Mouse (Mus musculus) left cerebral cortex, postnatal 4 days (tissue): Measurements from ENCODE around the gene Acta1. TPM values are rescaled to one million over a fixed set of nuclear protein-coding genes. Genes with fewer than 3 reads are reported as not detected.

ENCODE experiments used
- DNase-seq: peaks from one replicate; pipeline ENCODE4 v3.0.0-alpha.2; 2022
- intact Hi-C: fragments of 180-260 bp; cut with DNase I; formaldehyde crosslinking; loops from one replicate; pipeline ENCODE4 v1.15.1; 2025
- total RNA-seq, 2 experiments: library from RNA; stranded (reverse); gene quantifications; 2 replicates each; pipeline ENCODE4 v1.2.3; 2021

Gene Acta1
- total RNA-seq, 2 experiments from 2014 or later, result 5.5 to 7.1 TPM

GRCm38 (mm10) chr8:123884721-123885565 lies 9.6 kb downstream of the Acta1 start:
- intact Hi-C loops, result loop anchor here (5.0 kb wide), 1 partner anchor 38 kb away; no protein-coding TSS in a partner anchor
- DNase-seq, result peak; percentile 34

GRCm38 (mm10) chr8:123883094-123883493 lies 11.5 kb downstream of the Acta1 start:
- intact Hi-C loops, result no loop called here

GRCm38 (mm10) chr8:123882412-123882811 lies 12.1 kb downstream of the Acta1 start:
- intact Hi-C loops, result no loop called here
- no peak for DNase-seq

More at GRCm38 (mm10) chr8:123883094-123883493, 11.5 kb downstream of the Acta1 start:
- DNase-seq, result no peak

GRCm38 (mm10) chr8:123880821-123881350 lies 13.7 kb downstream of the Acta1 start:
- no peak for DNase-seq
- intact Hi-C loops, result no loop called here

- DNase-seq, result no peak
- intact Hi-C loops, result no loop called here
These were observed 14.3 kb downstream of the Acta1 start for GRCm38 (mm10) chr8:123880271-123880670.

- no peak for DNase-seq
- intact Hi-C loops, result no loop called here
These were observed 16.7 kb downstream of the Acta1 start for GRCm38 (mm10) chr8:123877865-123878264.

- DNase-seq, result no peak
- intact Hi-C loops, result no loop called here
These were observed 20.2 kb downstream of the Acta1 start for GRCm38 (mm10) chr8:123874324-123874723.

- DNase-seq, result no peak
- intact Hi-C loops, result no loop called here
These were observed 21.2 kb downstream of the Acta1 start for GRCm38 (mm10) chr8:123873364-123873763.

GRCm38 (mm10) chr8:123872048-123872447 lies 22.5 kb downstream of the Acta1 start:
- intact Hi-C loops, result no loop called here
- DNase-seq, result no peak

- DNase-seq, result no peak
- intact Hi-C loops, result no loop called here
These were observed 27.6 kb downstream of the Acta1 start for GRCm38 (mm10) chr8:123866971-123867370.

GRCm38 (mm10) chr8:123865786-123866185 lies 28.8 kb downstream of the Acta1 start:
- no peak for DNase-seq
- intact Hi-C loops, result no loop called here

- DNase-seq, result no peak
- intact Hi-C loops, result no loop called here
These were observed 34.2 kb downstream of the Acta1 start for GRCm38 (mm10) chr8:123860386-123860785.

GRCm38 (mm10) chr8:123859648-123860259 lies 34.8 kb downstream of the Acta1 start, which contains the start of gene Ccsap:
Gene Ccsap, minus strand, starts transcription at chr8:123860209.
- DNase-seq, result no peak
- intact Hi-C loops, result no loop called here

GRCm38 (mm10) chr8:123858941-123859647 lies 35.5 kb downstream of the Acta1 start:
- peak; percentile 94 for DNase-seq
- intact Hi-C loops, result no loop called here

GRCm38 (mm10) chr8:123858574-123858940 lies 36.0 kb downstream of the Acta1 start:
- intact Hi-C loops, result no loop called here
- DNase-seq, result peak; percentile 31

- DNase-seq, result no peak
- intact Hi-C loops, result no loop called here
These were observed 37.2 kb downstream of the Acta1 start for GRCm38 (mm10) chr8:123857361-123857760.

GRCm38 (mm10) chr8:123854733-123855475 lies 39.6 kb downstream of the Acta1 start:
- no peak for DNase-seq
- intact Hi-C loops, result no loop called here

- intact Hi-C loops, result no loop called here
- DNase-seq, result no peak
These were observed 40.3 kb downstream of the Acta1 start for GRCm38 (mm10) chr8:123854252-123854651.

- intact Hi-C loops, result no loop called here
- no peak for DNase-seq
These were observed 43.0 kb downstream of the Acta1 start for GRCm38 (mm10) chr8:123851590-123851989.

- no peak for DNase-seq
- intact Hi-C loops, result loop anchor here (5.0 kb wide), 1 partner anchor 38 kb away; no protein-coding TSS in a partner anchor
These were observed 45.2 kb downstream of the Acta1 start for GRCm38 (mm10) chr8:123849352-123849751.
